Mouse (Mus musculus) erythroblast, embryonic 14.5 days (primary cell): Measurements from ENCODE around the gene Garnl3. TPM values are rescaled to one million over a fixed set of nuclear protein-coding genes. Genes with fewer than 3 reads are reported as not detected.
"Not testable (repeated sequence)": the region's sequence is repeated elsewhere in the genome, so short reads cannot be mapped to it uniquely, and the experiment has no call there.

ENCODE experiments used
- H3K27me3 ChIP-seq: 2 replicates; pipeline ENCODE4 v1.6.1; 2012; ENCODE audit warnings: inconsistent platforms; ENCODE audit not compliant: control insufficient read depth
- H3K36me3 ChIP-seq: 2 replicates; pipeline ENCODE4 v1.6.1; 2012; ENCODE audit warnings: mild to moderate bottlenecking, inconsistent platforms; ENCODE audit not compliant: control insufficient read depth
- H3K4me1 ChIP-seq: 2 replicates; pipeline ENCODE4 v1.6.1; 2012; ENCODE audit warnings: inconsistent platforms; ENCODE audit not compliant: control insufficient read depth
- H3K4me3 ChIP-seq: replicated peaks from 2 replicates; pipeline ENCODE3; 2012; ENCODE audit warnings: moderate library complexity, mild to moderate bottlenecking, inconsistent platforms
- H3K9me3 ChIP-seq: 2 replicates; pipeline ENCODE4 v1.6.1; 2012; ENCODE audit warnings: low read length, inconsistent platforms, mixed read lengths; ENCODE audit not compliant: control insufficient read depth
- GATA1 ChIP-seq: IDR thresholded peaks from 2 replicates; pipeline ENCODE4 v1.6.1; 2012; ENCODE audit warnings: low read length, inconsistent platforms, mixed read lengths
- TAL1 ChIP-seq: IDR thresholded peaks from 3 replicates; pipeline ENCODE4 v1.6.1; 2012; ENCODE audit warnings: low read length, inconsistent platforms, mixed read lengths
- polyA plus RNA-seq: library from polyadenylated mRNA; stranded (reverse); fragments of >175 nt; gene quantifications from 2 replicates; pipeline ENCODE4 v1.2.3, GENCODE M21; 2012

The Garnl3 gene
- polyA plus RNA-seq, 1 experiment: not detected

- no peak overlapping the region for H3K4me3 ChIP-seq
- no peaks in the 10 kb centered on the region for H3K9me3 ChIP-seq
- no peaks in the 10 kb centered on the region for H3K4me1 ChIP-seq
- H3K27me3 ChIP-seq: no peaks in the 10 kb centered on the region
- no peak for TF ChIP-seq GATA1
- no peak for TF ChIP-seq TAL1
- H3K36me3 ChIP-seq: no peaks in the 10 kb centered on the region
These were observed 36.2 kb downstream of the Garnl3 start for GRCm38 (mm10) chr2:33095221-33095671.

GRCm38 (mm10) chr2:33090620-33091520, 40.6 kb downstream of the Garnl3 start:
- Histone ChIP-seq H3K36me3 (no peaks in the 10 kb centered on the region), H3K27me3 (no peaks in the 10 kb centered on the region), H3K9me3 (no peaks in the 10 kb centered on the region), H3K4me3 (no peak overlapping the region), H3K4me1 (no peaks in the 10 kb centered on the region)
- TF ChIP-seq GATA1 (no peak), TAL1 (no peak)

- not testable (repeated sequence) for H3K4me3 ChIP-seq, H3K36me3 ChIP-seq, H3K4me1 ChIP-seq, H3K27me3 ChIP-seq, H3K9me3 ChIP-seq
These were observed 41.4 kb downstream of the Garnl3 start for GRCm38 (mm10) chr2:33090033-33090400.

GRCm38 (mm10) chr2:33089356-33090032, 42.0 kb downstream of the Garnl3 start:
- H3K36me3 ChIP-seq: no peaks in the 10 kb centered on the region
- no peaks in the 10 kb centered on the region for H3K27me3 ChIP-seq
- TF ChIP-seq TAL1 (no peak), GATA1 (no peak)
- H3K4me3 ChIP-seq: no peak overlapping the region
- H3K9me3 ChIP-seq: no peaks in the 10 kb centered on the region
- no peaks in the 10 kb centered on the region for H3K4me1 ChIP-seq

GRCm38 (mm10) chr2:33086671-33087363, 44.6 kb downstream of the Garnl3 start:
- no peaks in the 10 kb centered on the region for H3K9me3 ChIP-seq
- no peak for TF ChIP-seq GATA1
- no peak for TF ChIP-seq TAL1
- no peaks in the 10 kb centered on the region for H3K27me3 ChIP-seq
- no peaks in the 10 kb centered on the region for H3K4me1 ChIP-seq
- no peaks in the 10 kb centered on the region for H3K36me3 ChIP-seq
- no peak overlapping the region for H3K4me3 ChIP-seq

GRCm38 (mm10) chr2:33086016-33086596, 45.3 kb downstream of the Garnl3 start:
- H3K27me3 ChIP-seq: no peaks in the 10 kb centered on the region
- TF ChIP-seq TAL1 (no peak), GATA1 (no peak)

GRCm38 (mm10) chr2:33084221-33084620, 47.2 kb downstream of the Garnl3 start:
- Histone ChIP-seq H3K27me3 (no peaks in the 10 kb centered on the region), H3K36me3 (no peaks in the 10 kb centered on the region), H3K9me3 (no peaks in the 10 kb centered on the region), H3K4me3 (no peak overlapping the region), H3K4me1 (no peaks in the 10 kb centered on the region)
- no peak for TF ChIP-seq GATA1
- no peak for TF ChIP-seq TAL1

More at GRCm38 (mm10) chr2:33086016-33086596, 45.3 kb downstream of the Garnl3 start:
- Histone ChIP-seq H3K9me3 (no peaks in the 10 kb centered on the region), H3K36me3 (no peaks in the 10 kb centered on the region), H3K4me3 (no peak overlapping the region), H3K4me1 (no peaks in the 10 kb centered on the region)

GRCm38 (mm10) chr2:33080166-33080565, 51.3 kb downstream of the Garnl3 start:
- no peaks in the 10 kb centered on the region for H3K9me3 ChIP-seq
- no peaks in the 10 kb centered on the region for H3K4me1 ChIP-seq
- TF ChIP-seq GATA1 (no peak), TAL1 (no peak)
- H3K27me3 ChIP-seq: no peaks in the 10 kb centered on the region
- H3K36me3 ChIP-seq: no peaks in the 10 kb centered on the region
- no peak overlapping the region for H3K4me3 ChIP-seq

- Histone ChIP-seq H3K4me1 (no peaks in the 10 kb centered on the region), H3K27me3 (no peaks in the 10 kb centered on the region), H3K9me3 (no peaks in the 10 kb centered on the region), H3K4me3 (no peak overlapping the region), H3K36me3 (no peaks in the 10 kb centered on the region)
- TF ChIP-seq GATA1 (no peak), TAL1 (no peak)
These were observed 54.2 kb downstream of the Garnl3 start for GRCm38 (mm10) chr2:33077252-33077651.
